Mouse (Mus musculus) G1E (cell line): ENCODE measurements around the gene Fancc.

ENCODE experiments used
- CTCF ChIP-seq: IDR thresholded peaks from 2 replicates; pipeline ENCODE4 v1.5.1; 2012; ENCODE audit warnings: low read depth, low read length, inconsistent platforms, mixed read lengths
- GATA1 ChIP-seq: IDR thresholded peaks from 2 replicates; pipeline ENCODE4 v1.6.1; 2012; ENCODE audit warnings: borderline replicate concordance, low read length, inconsistent platforms, mixed read lengths
- GATA2 ChIP-seq: IDR thresholded peaks from 2 replicates; pipeline ENCODE4 v1.6.1; 2012; ENCODE audit warnings: low read depth, low read length, inconsistent platforms, borderline replicate concordance
- TAL1 ChIP-seq: conservative IDR thresholded peaks from 2 replicates; pipeline ENCODE4 v1.6.1; 2012; ENCODE audit warnings: low read depth, low read length, inconsistent platforms, mixed read lengths

DNA sequence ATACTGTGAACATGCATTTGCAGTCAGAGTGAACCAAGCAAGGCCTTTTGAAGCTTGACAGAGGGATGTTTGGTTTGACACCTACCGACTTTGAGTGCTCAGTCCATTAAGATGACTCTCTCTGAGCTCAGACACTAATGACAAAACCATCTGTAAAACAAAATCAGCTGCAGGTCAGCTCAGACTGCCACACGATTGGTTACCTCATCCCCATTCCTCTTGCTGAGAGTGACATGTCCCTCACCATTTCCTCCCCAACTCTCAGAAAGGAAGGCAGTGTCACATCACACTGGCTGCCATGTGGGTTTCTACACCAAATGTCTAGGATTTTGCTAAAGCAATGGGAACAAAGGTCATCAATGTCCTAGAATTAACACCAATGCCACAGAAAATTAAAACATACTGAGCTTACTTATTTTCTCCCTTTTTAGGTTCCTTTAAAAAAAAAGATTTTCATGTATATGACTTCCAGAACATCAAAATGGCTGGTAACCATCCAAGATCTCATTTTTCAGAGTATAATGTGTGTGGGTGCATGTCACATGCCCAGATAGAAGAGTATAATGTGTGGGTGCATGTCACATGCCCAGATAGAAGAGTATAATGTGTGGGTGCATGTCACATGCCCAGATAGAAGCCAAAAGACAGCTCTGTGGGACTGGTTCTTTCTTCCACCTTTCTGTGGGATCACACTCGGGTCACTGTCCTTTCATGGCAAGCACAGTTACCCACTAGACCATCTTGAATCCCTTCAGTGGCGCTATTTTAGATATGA lies 136.8 kb downstream of the Fancc start:
- TF ChIP-seq CTCF = no peak
- no peak for TF ChIP-seq GATA1
- TF ChIP-seq TAL1 = no peak
- TF ChIP-seq GATA2 = no peak
